Mouse (Mus musculus): ENCODE results near the gene Bag1.

DNA sequence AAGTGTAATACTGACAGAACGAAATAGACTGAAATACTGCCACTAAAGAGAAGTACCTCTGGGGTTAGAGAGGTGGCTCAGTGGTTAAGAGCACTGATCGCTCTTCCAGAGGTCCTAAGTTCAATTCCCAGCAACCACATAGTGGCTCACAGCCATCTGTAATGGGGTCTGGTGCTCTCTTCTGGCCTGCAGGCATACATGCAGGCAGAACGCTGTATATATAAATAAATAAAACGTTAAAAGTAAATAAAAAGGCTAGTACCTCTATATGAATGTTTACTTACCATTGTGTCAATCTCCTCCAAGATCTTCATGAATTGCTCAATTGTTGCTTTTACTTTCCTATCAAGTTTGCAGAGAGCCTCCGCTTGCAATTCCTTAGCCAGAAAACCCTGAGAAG, 9.3 kb downstream of the Bag1 start:
- no peak for TF ChIP-seq MAFK (IDR thresholded peaks at IDR 0.05; ENCODE audit: insufficient read depth, low read depth, low read length)
- no peak for TF ChIP-seq HCFC1 (IDR thresholded peaks at IDR 0.05; ENCODE audit: borderline replicate concordance, insufficient read depth, low read length)
- no peak for TF ChIP-seq ZNF384 (IDR thresholded peaks at IDR 0.05; ENCODE audit: low read depth, low read length)
